Mouse (Mus musculus) CH12.LX (cell line): Measurements from ENCODE around the gene D8Ertd738e. TPM values are rescaled to one million over a fixed set of nuclear protein-coding genes. Genes with fewer than 3 reads are reported as not detected.

Source experiments
- DNase-seq: peaks from one replicate; pipeline ENCODE4 v3.0.0-alpha.2; 2013; ENCODE audit errors: extremely low read depth
- H3K27ac ChIP-seq: 2 replicates; pipeline ENCODE4 v1.5.1; 2012; ENCODE audit warnings: low read depth, mild to moderate bottlenecking, control low read depth, moderate library complexity; ENCODE audit not compliant: insufficient read depth
- H3K27me3 ChIP-seq: replicated peaks from 2 replicates; pipeline ENCODE3; 2012; ENCODE audit warnings: inconsistent platforms
- H3K36me3 ChIP-seq, 2 experiments: replicated peaks in 1 of 2; 2 replicates each; pipeline versions ENCODE3 to v1.6.1; 2012; ENCODE audit warnings: inconsistent platforms in 1 of 2, low read length in 1 of 2, mild to moderate bottlenecking in 1 of 2, mixed read lengths in 1 of 2, moderate library complexity in 1 of 2; ENCODE audit not compliant: control insufficient read depth in 1 of 2, insufficient read depth in 1 of 2
- H3K4me1 ChIP-seq, 2 experiments: 2 replicates each; pipeline ENCODE4 v1.6.1; 2012; ENCODE audit warnings: inconsistent platforms in 1 of 2, moderate library complexity in 1 of 2; ENCODE audit not compliant: insufficient read depth in 2 of 2, control insufficient read depth in 1 of 2
- H3K4me2 ChIP-seq: 2 replicates; pipeline ENCODE4 v1.6.1; 2012; ENCODE audit warnings: low read depth, mild to moderate bottlenecking, control low read depth; ENCODE audit not compliant: poor library complexity, insufficient read depth, severe bottlenecking
- H3K4me3 ChIP-seq, 3 experiments: fragments of 150-350 bp in 1 of 3; sonication (generic) in 1 of 3; replicated peaks in 1 of 3; 2 replicates each; pipeline versions ENCODE3 to v1.5.1; 2011 to 2012; ENCODE audit warnings: low read depth in 2 of 3, low read length in 2 of 3, mild to moderate bottlenecking in 2 of 3, moderate library complexity in 2 of 3, control low read depth in 1 of 3, improper control_type of control experiment in 1 of 3, inconsistent platforms in 1 of 3, mixed read lengths in 1 of 3; ENCODE audit not compliant: poor library complexity in 1 of 3
- H3K79me2 ChIP-seq: replicated peaks from 2 replicates; pipeline ENCODE4 v1.6.1; 2012; ENCODE audit warnings: mild to moderate bottlenecking, moderate library complexity; ENCODE audit not compliant: control insufficient read depth, poor library complexity, insufficient read depth, severe bottlenecking; ENCODE audit errors: extremely low read depth
- H3K9ac ChIP-seq: 2 replicates; pipeline ENCODE4 v1.6.1; 2012; ENCODE audit warnings: low read depth, mild to moderate bottlenecking, control low read depth, moderate library complexity; ENCODE audit not compliant: insufficient read depth
- H3K9me3 ChIP-seq: replicated peaks from 2 replicates; pipeline ENCODE3; 2012; ENCODE audit warnings: low read length, inconsistent platforms, mixed read lengths
- BHLHE40 ChIP-seq: IDR thresholded peaks from 2 replicates; pipeline ENCODE4 v1.6.1; 2011; ENCODE audit warnings: mild to moderate bottlenecking, low read depth, low read length, improper control_type of control experiment
- CHD1 ChIP-seq: IDR thresholded peaks from 2 replicates; pipeline ENCODE4 v1.6.1; 2012; ENCODE audit warnings: low read depth, low read length, improper control_type of control experiment, inconsistent platforms
- CHD2 ChIP-seq: IDR thresholded peaks from 2 replicates; pipeline ENCODE4 v1.6.1; 2011; ENCODE audit warnings: low read length, improper control_type of control experiment
- CTCF ChIP-seq, 2 experiments: IDR thresholded peaks in 1 of 2; conservative IDR thresholded peaks in 1 of 2; 2 replicates each; pipeline ENCODE4 v1.5.1; 2011 to 2012; ENCODE audit warnings: low read depth in 2 of 2, low read length in 2 of 2, improper control_type of control experiment in 1 of 2, inconsistent platforms in 1 of 2, mild to moderate bottlenecking in 1 of 2, moderate library complexity in 1 of 2
- E2F4 ChIP-seq: IDR thresholded peaks from 2 replicates; pipeline ENCODE4 v1.6.1; 2011; ENCODE audit warnings: low read depth, low read length, improper control_type of control experiment; ENCODE audit not compliant: insufficient replicate concordance
- ETS1 ChIP-seq: conservative IDR thresholded peaks from 2 replicates; pipeline ENCODE4 v1.6.1; 2012; ENCODE audit warnings: low read depth, mild to moderate bottlenecking, inconsistent platforms, low read length, improper control_type of control experiment, moderate library complexity
- GABPA ChIP-seq: IDR thresholded peaks from 2 replicates; pipeline ENCODE4 v1.6.1; 2012; ENCODE audit warnings: low read depth, low read length, improper control_type of control experiment, inconsistent platforms; ENCODE audit not compliant: insufficient replicate concordance
- JUND ChIP-seq: conservative IDR thresholded peaks from 2 replicates; pipeline ENCODE4 v1.6.1; 2011; ENCODE audit warnings: low read depth, low read length, improper control_type of control experiment
- KAT2A ChIP-seq: IDR thresholded peaks from 2 replicates; pipeline ENCODE4 v1.6.1; 2012; ENCODE audit warnings: low read length, improper control_type of control experiment, inconsistent platforms; ENCODE audit not compliant: insufficient replicate concordance
- MAFK ChIP-seq: IDR thresholded peaks from 2 replicates; pipeline ENCODE4 v1.6.1; 2011; ENCODE audit warnings: low read length, improper control_type of control experiment; ENCODE audit not compliant: insufficient replicate concordance
- MAX ChIP-seq: IDR thresholded peaks from 2 replicates; pipeline ENCODE4 v1.6.1; 2011; ENCODE audit warnings: low read length, improper control_type of control experiment
- MAZ ChIP-seq: IDR thresholded peaks from 2 replicates; pipeline ENCODE4 v1.6.1; 2012; ENCODE audit warnings: low read depth, mild to moderate bottlenecking, inconsistent platforms, low read length, improper control_type of control experiment, moderate library complexity
- MEF2A ChIP-seq: IDR thresholded peaks from 2 replicates; pipeline ENCODE4 v1.6.1; 2014; ENCODE audit warnings: low read depth, mild to moderate bottlenecking, inconsistent platforms, low read length, improper control_type of control experiment, borderline replicate concordance
- MXI1 ChIP-seq: IDR thresholded peaks from 2 replicates; pipeline ENCODE4 v1.6.1; 2011; ENCODE audit warnings: mild to moderate bottlenecking, low read depth, low read length, improper control_type of control experiment
- NELFE ChIP-seq: IDR thresholded peaks from 2 replicates; pipeline ENCODE4 v1.6.1; 2011; ENCODE audit warnings: low read depth, low read length, improper control_type of control experiment
- NRF1 ChIP-seq: IDR thresholded peaks from 2 replicates; pipeline ENCODE4 v1.6.1; 2014; ENCODE audit warnings: low read depth, mild to moderate bottlenecking, inconsistent platforms, low read length, improper control_type of control experiment, moderate library complexity
- POLR2AphosphoS2 ChIP-seq: IDR thresholded peaks from 2 replicates; pipeline ENCODE4 v1.6.1; 2011; ENCODE audit warnings: low read depth, low read length, improper control_type of control experiment
- RAD21 ChIP-seq: IDR thresholded peaks from 2 replicates; pipeline ENCODE4 v1.6.1; 2011; ENCODE audit warnings: low read depth, mild to moderate bottlenecking, low read length, improper control_type of control experiment, moderate library complexity
- RCOR1 ChIP-seq: conservative IDR thresholded peaks from 2 replicates; pipeline ENCODE4 v1.6.1; 2012; ENCODE audit warnings: low read depth, mild to moderate bottlenecking, inconsistent platforms, low read length, improper control_type of control experiment
- SIN3A ChIP-seq: IDR thresholded peaks from 2 replicates; pipeline ENCODE4 v1.6.1; 2012; ENCODE audit warnings: low read length, improper control_type of control experiment, inconsistent platforms
- SMC3 ChIP-seq: IDR thresholded peaks from 2 replicates; pipeline ENCODE4 v1.6.1; 2011; ENCODE audit warnings: low read depth, low read length, improper control_type of control experiment
- UBTF ChIP-seq: IDR thresholded peaks from 2 replicates; pipeline ENCODE4 v1.6.1; 2012; ENCODE audit warnings: low read depth, mild to moderate bottlenecking, inconsistent platforms, low read length, improper control_type of control experiment, moderate library complexity
- USF1 ChIP-seq: IDR thresholded peaks from 2 replicates; pipeline ENCODE4 v1.6.1; 2014; ENCODE audit warnings: low read depth, mild to moderate bottlenecking, inconsistent platforms, low read length, improper control_type of control experiment
- ZC3H11A ChIP-seq: IDR thresholded peaks from 2 replicates; pipeline ENCODE4 v1.6.1; 2012; ENCODE audit warnings: low read depth, mild to moderate bottlenecking, inconsistent platforms, low read length, improper control_type of control experiment
- ZKSCAN1 ChIP-seq: IDR thresholded peaks from 2 replicates; pipeline ENCODE4 v1.6.1; 2012; ENCODE audit warnings: low read depth, inconsistent platforms, low read length, improper control_type of control experiment, borderline replicate concordance
- ZNF384 ChIP-seq: IDR thresholded peaks from 2 replicates; pipeline ENCODE4 v1.6.1; 2012; ENCODE audit warnings: low read depth, low read length, improper control_type of control experiment, inconsistent platforms
- dilution Hi-C: fragments of 300-500 bp; cut with MboI; formaldehyde crosslinking; loops from 2 replicates; pipeline ENCODE4 v1.14.3; 2020; ENCODE audit warnings: low sequenced_read_pairs; ENCODE audit not compliant: extremely low pct_unique_long_range_greater_than_20kb, extremely low pct_ligation_motif_present
- in situ Hi-C: fragments of 300-500 bp; cut with MboI; formaldehyde crosslinking; loops from 3 replicates; pipeline ENCODE4 v1.14.3; 2019; ENCODE audit warnings: low sequenced_read_pairs, low pct_ligation_motif_present, low pct_unique_long_range_greater_than_20kb, mixed read lengths
- polyA plus RNA-seq: library from polyadenylated mRNA; unstranded; fragments of >175 nt; gene quantifications from 2 replicates; pipeline ENCODE4 v1.2.1, GENCODE M21; 2012; ENCODE audit warnings: low read depth; ENCODE audit not compliant: insufficient read length
- total RNA-seq, 2 experiments: library from RNA; depleted of rRNA; stranded (reverse); fragments of 300-350 nt in 1 of 2; fragments of >200 nt in 1 of 2; gene quantifications; 2 replicates each; pipeline ENCODE4 v1.2.3; 2012 to 2014

Gene D8Ertd738e
- total and polyA plus RNA-seq, 3 experiments: 213 to 225 (median 217) TPM

GRCm38 (mm10) chr8:84291688-84292087 is 42.2 kb upstream of the D8Ertd738e start:
- H3K36me3 ChIP-seq: no peaks in the 10 kb centered on the region
- no peaks in the 10 kb centered on the region for H3K4me1 ChIP-seq
- H3K27me3 ChIP-seq: peaks cover 51% of the 10 kb centered on the region
- no peaks in the 10 kb centered on the region for H3K79me2 ChIP-seq
- in situ Hi-C loops: loop anchor here (5.0 kb wide), 1 partner anchor 71 kb away; no protein-coding TSS in a partner anchor
- TF ChIP-seq SMC3 (peak; percentile 92), ZKSCAN1 (no peak), ZNF384 (no peak), E2F4 (no peak), MEF2A (no peak), CHD2 (no peak), USF1 (no peak), CTCF (conservative IDR thresholded peaks at IDR 0.05 in 1 of 2, IDR thresholded peaks at IDR 0.05 in 1 of 2; ENCODE audit: low read depth in 2 of 2, low read length in 2 of 2) (peak; percentile 78 to 89), UBTF (no peak), MXI1 (no peak), NRF1 (no peak), MAZ (no peak), MAX (no peak), MAFK (no peak), RAD21 (peak; percentile 69), POLR2AphosphoS2 (no peak), ETS1 (no peak), ZC3H11A (no peak), SIN3A (no peak)
- DNase-seq: peak; percentile 52
- dilution Hi-C loops: no loop called here
- H3K4me3 ChIP-seq: no peak overlapping the region
- H3K4me2 ChIP-seq: no peak overlapping the region
- no peaks in the 10 kb centered on the region for H3K9me3 ChIP-seq
- no peak overlapping the region for H3K27ac ChIP-seq
- no peak overlapping the region for H3K9ac ChIP-seq

DNA sequence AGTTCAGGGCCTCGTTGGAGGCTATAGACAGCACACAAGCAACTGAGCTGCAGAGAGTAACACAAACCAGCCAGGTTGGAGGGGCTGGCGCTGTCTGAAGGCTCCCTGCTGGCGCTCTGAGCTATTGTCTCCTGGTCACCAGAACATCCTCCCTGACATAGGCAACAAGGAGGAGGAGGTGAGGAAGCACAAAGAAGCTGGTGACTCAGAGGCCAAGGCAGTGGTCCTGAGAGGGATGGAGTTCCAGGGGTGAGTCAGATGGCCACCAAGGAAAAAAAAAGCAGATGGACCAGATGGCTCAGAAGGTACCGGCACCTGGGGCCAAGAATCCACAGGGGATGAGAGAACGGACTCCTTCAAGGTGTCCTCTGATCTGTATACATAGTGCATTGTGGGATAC is 41.6 kb upstream of the D8Ertd738e start:
- DNase-seq: no peak
- no peak for TF ChIP-seq JUND
- TF ChIP-seq ZC3H11A: no peak
- TF ChIP-seq SIN3A: no peak
- no peak for TF ChIP-seq USF1
- TF ChIP-seq BHLHE40: no peak
- TF ChIP-seq RCOR1: no peak
- TF ChIP-seq MAFK: no peak
- no peak for TF ChIP-seq CHD1
- no peak for TF ChIP-seq KAT2A
- no peak for TF ChIP-seq NELFE
- no peak for TF ChIP-seq MEF2A
- no peak for TF ChIP-seq GABPA
- Histone ChIP-seq H3K79me2 (no peaks in the 10 kb centered on the region), H3K4me3 (no peak overlapping the region), H3K9ac (no peak overlapping the region), H3K27me3 (peaks cover 45% of the 10 kb centered on the region), H3K9me3 (no peaks in the 10 kb centered on the region), H3K4me2 (no peak overlapping the region), H3K27ac (no peak overlapping the region), H3K4me1 (no peaks in the 10 kb centered on the region), H3K36me3 (no peaks in the 10 kb centered on the region)
- dilution Hi-C loops (no loop called here), in situ Hi-C loops (loop anchor here (5.0 kb wide), 1 partner anchor 71 kb away; no protein-coding TSS in a partner anchor)
